Mouse (Mus musculus) E14TG2a.4 (cell line): ENCODE measurements at regions not wholly inside any gene's neighbourhood (a gene's known extent, or its start where the extent isn't known, plus 50 kb on each side); places are given as distances from the start of the nearest gene placed in this dataset.

Experiments
- CTCF ChIP-seq: conservative IDR thresholded peaks from 2 replicates; pipeline ENCODE4 v1.5.1; 2014; ENCODE audit warnings: low read length
- POU5F1 ChIP-seq: IDR thresholded peaks from 2 replicates; pipeline ENCODE4 v1.6.1; 2014; ENCODE audit warnings: low read length, borderline replicate concordance

DNA sequence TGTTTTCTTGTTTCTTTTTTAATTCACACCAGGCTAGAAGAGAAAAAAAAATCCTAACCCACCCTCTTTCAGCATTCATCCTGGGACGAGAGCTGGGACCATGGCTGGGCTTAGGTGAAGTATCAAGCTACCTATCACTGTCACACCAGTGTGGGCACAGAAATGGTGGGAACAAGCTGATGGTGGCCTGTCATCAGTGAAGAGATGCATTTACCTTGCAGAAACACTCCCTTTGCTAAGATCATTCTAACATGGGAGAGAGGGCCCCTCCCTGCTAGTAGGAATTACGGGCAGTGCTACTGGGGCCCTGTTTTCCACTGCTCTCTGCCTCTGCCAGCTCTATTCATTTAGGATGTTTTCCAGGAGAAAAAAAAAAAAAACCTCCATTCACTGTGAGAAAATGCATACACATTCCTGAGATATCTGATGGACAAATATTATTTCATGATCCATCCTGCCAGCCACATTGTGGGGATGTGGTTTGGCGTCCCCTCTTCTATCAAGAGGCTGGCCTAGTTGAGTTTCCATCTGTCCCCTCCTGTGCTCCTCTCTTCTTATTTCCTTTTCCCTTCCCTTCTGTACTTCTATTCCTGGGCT is 94.6 kb upstream of the Cd93 start:
- TF ChIP-seq CTCF (no peak), POU5F1 (no peak)
